Mouse (Mus musculus) cerebellum, postnatal 14 days (tissue): ENCODE results near the gene Asb2.

Source experiments
- DNase-seq, 2 experiments: peaks; one replicate each; pipeline ENCODE4 v3.0.0; 2021; ENCODE audit warnings: mixed read lengths in 2 of 2

The Asb2 gene

DNA sequence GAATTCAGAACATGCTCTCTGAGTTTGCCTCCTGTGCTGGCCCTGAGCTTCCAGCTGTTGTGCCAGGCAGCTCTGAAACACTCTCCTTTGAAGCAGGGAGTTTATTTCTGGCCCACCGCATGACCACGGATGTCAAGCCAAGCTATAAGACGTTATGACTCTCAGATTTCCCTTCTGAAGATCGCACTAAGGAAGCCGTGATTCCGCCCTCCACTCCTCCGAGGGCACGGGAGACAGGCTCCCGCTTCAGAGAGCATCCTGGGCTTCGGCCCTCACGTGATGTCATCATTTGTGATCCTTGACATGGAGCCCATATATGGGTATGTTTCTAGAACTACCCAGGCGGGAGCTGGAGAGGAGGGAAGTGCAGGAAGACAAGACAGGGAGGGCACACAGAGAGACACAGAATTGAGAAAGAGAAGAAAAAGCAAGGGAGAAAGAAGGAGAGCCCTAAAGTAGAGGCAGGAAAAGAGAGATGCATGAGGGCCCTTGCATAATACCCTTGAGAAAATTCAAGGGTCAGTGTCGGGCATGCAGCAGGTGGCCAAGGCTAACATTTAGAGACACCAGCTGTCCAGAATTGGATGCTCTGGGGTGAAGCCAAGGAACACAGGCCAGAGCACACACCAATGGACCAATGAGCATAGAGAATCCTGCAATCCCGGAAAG, at the start of gene Asb2:
Gene Asb2, minus strand, starts transcription at position 256 of the 669 bp plus-strand sequence.
- no peak for DNase-seq

DNA sequence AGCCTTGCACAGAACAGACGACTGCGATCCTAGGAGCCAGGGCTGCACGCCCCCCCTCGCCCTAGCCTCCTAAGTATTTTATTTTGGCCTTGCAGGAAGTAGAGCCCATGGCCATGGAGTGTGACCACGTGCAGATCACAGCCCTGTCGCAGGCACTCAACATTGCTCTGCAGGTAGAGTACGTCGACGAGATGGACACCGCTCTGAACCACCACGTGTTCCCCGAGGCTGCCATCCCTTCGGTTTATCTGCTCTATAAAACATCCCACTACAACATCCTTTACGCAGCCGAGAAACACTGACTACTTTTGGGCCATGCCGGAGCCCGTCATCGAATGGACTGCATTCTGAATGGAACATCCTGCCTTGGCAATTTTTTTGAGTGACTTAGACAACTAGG, 48.3 kb upstream of the Asb2 start:
- DNase-seq = no peak

DNA sequence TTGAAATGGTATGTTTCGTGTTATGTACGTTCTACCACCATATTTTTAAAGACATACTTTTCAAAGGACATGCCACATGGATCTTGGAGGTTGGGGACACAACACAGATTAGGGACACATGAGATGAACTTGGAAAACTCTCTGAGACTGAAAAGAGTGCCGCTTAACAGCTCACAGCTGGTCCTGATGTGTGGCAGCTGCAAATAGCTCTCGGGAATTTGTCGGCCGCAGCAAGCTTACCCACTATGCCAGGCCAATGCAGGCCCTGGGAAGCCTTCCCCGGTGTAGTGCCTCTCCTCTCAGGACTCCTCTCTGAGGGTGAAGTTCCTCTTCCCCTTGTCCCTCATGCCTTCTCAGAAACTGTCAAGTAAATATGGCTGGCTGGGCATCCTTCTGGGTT, 41.0 kb upstream of the Asb2 start:
- DNase-seq = no peak

DNA sequence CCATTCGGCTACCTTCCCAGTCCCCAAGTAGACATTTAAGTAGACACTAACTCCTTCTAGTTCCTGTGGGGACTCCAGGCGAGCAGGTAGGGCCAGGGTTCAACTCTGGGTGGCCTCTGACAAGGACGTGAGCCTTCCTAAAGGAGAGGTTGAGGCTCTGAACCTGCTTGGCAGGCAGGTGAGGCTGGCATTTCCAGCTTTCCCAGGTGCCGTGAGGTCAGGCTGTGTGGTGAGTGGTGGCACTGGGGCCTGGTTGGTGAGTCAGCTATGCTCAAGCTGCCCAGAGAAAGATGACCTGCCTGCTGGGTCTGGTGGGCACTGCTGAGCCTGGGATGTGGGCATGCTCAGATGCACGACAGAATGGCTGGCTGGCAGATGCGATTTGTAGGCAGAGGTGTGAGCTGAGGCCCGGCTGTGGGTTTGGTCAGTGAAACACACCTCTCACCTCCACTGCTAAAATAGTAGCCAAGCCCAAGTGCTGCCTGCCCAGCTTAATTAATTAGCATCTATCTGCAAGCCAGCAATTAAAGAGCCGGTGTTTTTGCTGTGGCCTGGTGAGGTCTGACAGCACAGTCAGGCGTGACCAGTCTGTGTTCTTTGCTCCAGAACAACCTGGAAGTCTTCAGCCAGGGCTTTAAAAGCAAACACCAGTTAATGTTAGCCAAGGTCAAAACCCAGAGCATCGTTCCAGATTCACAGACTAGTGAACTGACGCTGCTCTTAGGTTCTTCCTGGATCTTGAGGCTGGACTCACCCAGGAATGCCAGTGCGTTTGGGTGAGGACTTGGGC, 39.9 kb upstream of the Asb2 start:
- DNase-seq = no peak

DNA sequence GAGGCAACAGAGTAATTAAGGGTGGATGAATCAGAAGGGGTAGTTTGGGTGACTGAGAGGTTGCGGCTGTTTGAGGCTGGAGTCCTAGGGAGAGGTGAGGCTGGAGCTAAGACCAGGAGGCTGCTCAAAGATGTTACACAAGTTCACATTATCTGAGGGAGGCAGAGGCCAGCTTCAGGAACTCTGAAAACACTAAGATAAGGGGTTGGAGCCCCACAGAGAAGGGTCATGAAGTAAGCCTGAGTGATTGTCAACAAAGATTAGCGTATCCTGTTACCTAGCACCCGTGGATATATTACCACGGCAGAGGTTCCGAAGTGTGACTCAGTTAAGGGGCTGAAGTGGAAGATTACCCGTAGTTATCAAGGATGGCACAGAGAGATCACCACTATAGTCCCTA, 37.7 kb upstream of the Asb2 start:
- no peak for DNase-seq

DNA sequence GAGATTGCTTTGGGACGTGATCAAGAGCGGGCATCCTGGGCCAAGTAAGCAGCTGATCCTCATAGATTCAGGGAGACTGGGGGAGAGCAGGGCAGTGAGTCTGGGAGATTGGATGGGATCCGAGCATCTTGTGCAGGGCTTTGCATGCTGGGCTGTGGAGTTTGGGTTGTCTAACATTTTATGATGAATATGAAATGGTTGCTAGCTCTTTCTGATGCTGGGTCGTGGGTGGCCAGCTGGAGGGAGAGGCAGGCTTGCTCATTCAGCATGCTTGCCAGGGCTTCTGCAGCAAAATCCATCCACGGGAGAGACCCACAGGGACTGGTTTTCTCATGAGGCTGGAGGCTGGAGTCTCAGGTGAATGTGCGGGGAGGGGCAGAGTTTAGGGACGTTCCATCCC, 35.3 kb upstream of the Asb2 start:
- DNase-seq = no peak

DNA sequence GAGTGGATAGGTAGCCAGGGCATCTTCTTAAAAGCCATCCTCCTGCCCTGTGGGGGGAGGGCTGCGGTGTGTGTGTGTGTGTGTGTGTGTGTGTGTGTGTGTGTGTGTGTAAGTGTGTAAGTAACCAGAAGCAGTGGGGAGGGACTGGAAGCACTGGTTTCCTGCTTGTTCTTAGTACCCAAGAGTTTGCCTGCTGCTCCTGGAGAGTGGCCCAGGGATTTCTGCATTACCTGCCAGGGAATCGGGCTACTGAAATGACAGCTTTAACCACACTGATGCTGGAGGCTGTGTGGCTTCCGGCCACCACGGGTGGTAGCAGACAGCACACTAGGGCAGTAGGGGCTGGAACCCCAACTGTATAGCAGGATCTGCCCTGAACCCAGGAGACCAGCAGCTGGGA, 34.2 kb upstream of the Asb2 start:
- DNase-seq = peak; percentile 37 to 42

DNA sequence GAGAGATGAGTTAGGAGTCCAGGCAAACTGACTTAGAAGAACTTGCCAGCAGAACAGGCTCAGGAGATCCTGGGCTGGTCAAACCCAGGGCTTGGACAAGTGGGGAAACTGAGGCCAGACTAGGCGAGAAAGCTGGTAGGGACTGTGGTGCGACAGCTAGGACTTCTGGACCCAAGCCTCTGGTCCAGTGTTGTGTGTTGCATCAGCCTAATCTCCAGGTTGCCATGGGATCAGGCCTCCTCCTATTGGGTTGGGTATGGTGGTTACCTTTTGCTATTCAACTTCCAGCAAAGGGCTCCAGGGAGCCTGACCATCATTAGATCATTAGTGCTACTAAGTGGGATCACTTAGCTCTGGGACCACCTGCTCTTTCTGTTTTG, 33.5 kb upstream of the Asb2 start:
- no peak for DNase-seq

DNA sequence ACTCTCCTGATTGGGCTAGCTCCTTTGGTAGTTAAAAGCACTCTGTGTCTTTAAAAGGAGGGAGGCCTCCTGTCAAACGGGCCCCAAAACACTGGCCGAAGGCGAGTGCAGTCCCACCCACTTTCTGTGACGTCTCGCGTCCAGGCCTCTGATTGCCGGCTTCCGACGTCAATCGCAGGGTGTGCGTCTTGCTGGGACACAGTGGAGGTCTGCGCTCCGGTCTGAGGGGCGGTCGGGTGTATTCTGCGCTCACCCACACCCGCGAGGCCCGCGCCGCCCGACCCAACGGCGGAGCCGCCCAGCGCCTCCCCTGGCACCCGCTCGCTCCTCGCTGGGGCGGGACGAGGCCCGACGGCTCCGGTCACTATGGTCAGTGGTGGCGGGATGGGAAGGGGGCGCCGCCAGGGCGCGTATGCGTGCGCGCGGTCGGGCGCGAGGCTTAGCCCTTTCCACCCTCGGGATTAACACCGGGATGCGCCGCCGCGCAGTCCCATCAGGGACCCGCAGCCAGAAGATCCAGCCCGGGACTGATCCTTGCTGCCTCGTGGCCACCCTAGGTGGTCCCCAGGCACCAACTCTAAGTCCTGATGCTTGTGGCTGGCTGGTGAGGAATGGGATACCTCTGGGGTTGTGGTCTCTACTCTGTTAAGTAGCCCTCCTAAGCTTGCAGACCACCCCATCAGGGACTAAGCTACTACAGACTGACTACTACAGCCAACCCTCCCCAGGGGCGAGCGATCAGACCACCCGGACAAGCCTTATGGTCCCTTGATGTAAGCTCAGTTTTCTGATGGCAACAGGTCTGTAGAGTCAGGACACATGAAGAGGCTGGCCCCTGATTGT, 32.9 kb upstream of the Asb2 start, which contains the start of gene Otub2:
Gene Otub2, plus strand, starts transcription at position 178 of the 843 bp plus-strand sequence.
- peak; percentile 97 to 99 for DNase-seq

DNA sequence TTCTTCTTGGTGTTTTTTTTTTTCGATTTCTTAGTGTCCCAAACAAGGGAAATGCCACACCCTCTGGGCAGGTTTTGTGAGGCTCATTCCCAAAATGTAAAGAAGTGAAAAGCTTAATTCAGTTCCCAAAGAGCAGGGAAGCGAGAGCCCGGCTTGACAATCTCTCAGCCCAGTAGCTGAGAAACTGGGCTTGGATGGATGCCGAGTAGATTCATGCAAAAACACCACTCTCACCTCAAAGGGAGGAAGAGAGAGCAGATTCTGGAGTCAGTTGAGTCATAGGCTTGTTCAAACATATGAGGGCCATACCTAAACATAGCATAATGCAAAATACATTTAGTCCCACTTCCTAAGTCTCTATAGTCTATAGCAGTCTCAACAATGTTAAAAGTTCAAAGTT, 24.4 kb upstream of the Asb2 start:
- no peak for DNase-seq

DNA sequence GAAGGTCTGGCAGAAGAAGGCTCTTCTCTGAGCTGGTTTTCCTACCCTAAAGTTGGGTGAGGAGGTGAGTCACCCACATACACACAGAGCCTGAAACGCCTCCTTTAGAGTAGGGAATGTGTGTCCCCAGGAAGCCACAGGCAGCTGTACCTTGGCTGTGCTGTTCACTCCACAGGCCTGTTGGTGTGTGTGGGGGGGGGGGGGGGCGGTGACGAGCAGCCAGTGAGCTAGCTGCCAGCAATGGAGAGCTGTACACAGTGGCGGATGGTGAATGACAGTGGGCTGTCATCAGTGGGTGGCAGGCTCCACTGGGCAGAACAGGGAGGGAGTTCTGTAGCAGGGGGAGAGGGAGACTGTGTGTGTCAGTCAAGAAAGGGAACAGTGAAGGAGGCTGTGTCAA, 21.0 kb upstream of the Asb2 start:
- DNase-seq = no peak

DNA sequence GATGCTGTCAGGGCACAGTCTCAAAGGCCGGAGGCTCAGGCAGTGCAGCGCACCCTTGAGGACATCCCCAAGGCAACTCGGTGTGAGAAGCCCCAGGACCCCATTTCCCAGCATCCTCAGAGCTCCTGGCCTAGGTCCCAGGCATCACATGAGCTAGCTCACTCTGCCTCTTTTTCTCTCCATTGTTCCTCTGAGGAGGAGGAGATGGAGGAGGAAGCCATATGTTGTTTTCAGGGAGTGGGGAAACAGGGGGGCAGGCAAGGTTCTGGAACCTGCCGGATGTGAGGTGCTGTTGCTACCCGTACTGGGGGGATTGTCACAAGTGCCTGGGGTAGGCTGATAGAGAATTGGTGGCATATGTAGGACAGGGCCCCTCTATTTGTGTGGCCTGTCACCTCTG, 20.3 kb upstream of the Asb2 start:
- DNase-seq = peak in 1 of 2 experiments; percentile 38

DNA sequence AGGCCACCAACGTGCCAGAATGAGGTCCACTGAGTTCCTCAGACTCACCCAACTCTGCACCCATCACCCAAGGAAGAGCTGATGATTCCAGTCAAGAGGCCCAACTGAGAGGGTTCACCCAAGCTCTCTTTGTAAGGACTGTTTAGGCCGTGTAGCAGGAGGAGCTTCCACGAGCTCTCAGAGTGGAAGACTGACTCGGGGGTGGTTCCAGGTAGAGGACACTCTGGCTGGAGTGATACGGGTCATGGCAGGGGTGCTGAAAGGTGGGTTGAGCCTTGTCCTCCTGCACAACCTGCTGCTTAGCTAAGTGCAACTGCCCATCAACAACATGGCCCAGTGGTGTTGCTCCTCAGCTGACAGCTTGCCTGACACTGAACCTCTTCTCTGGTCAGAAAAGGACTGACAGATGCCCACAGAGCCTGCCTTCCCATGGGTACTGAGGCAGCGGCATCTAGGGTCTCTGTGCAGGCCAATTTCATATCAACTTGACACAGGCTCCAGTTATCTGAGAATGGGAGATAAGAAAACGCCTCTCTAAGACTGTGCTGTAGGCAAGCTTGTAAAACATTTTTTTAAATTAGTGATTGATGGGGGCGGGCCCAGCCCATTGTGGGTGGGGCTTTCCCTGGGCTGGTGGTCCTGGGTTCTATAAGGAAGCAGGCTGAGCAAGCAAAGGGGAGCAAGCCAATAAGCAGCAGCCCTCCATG, 17.9 kb upstream of the Asb2 start:
- DNase-seq = no peak

DNA sequence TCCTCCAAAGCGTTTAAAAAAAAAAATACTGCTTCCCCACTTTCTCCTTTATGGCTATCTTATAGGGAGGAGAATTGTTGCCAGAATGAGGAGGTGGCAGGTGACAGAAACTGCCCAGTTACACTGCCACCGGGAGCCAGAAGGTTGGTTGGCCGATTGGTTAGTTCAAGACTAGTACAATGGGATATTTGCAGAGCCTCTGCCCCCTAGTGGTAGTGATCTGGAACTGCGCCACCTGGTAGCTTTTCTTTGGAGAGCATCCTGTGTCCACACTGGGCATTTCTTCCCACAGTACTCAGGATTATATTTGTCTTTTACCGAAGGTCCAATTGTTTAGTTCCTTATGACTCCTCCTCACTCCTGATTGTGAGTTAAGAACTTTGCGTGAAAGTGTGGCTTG, 15.9 kb upstream of the Asb2 start:
- DNase-seq = peak; percentile 70 to 80

DNA sequence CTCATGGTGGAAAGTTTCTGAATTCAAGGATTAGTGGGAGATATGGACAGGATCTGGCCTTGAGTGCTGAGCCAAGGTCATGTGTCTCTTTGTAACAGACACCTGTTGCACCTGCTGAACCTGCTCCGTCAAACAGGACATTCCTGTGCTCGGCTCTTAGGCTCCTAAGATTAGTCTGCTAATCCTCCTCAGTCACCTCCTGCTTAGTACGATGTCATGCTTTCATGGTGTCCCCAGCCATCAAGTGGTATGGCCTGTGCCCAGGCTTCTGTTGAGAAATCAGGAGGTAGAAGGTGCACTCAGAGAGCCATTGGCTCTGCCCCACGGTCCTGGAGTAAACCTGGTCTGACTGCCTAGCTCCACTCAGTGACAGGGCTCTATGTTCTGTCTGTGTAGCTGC, 15.1 kb upstream of the Asb2 start:
- DNase-seq = no peak

DNA sequence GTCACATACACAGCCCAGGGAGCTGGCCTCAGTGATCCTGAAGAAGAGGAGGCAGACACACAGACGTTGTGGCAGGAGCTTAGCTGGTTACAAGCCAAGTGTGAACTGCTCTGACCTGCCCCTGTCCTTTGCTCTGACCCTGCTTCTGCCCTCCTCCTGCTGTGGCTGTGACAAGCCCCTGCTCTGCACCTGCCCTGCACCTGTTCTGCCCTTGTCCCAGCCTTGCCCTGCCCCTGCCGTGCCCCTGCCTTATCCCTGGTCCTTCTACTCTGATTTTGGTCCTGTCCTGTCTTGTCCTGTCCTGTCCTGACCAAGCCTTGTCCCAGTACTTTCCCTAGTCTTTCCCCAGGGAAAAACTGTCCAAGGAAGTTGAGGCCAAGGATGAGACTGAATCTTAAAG, 13.0 kb upstream of the Asb2 start:
- DNase-seq = no peak

DNA sequence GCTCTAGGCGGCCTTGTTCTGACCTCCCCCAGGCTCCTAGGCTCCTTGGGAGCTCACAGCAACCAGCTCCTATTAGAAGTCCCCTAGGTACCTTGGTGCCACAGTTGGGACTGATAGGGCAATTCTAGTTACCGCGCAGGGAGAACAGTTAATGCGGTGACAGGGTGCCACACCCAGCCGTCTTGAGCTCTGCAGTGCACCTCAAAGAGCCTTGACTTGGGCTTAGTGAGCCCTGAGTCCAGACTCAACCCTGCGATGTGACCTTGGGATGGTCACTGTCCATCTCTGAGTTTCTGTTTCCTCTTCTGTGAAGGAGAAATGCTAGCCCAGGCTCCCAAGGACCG, 12.5 kb upstream of the Asb2 start:
- no peak for DNase-seq

DNA sequence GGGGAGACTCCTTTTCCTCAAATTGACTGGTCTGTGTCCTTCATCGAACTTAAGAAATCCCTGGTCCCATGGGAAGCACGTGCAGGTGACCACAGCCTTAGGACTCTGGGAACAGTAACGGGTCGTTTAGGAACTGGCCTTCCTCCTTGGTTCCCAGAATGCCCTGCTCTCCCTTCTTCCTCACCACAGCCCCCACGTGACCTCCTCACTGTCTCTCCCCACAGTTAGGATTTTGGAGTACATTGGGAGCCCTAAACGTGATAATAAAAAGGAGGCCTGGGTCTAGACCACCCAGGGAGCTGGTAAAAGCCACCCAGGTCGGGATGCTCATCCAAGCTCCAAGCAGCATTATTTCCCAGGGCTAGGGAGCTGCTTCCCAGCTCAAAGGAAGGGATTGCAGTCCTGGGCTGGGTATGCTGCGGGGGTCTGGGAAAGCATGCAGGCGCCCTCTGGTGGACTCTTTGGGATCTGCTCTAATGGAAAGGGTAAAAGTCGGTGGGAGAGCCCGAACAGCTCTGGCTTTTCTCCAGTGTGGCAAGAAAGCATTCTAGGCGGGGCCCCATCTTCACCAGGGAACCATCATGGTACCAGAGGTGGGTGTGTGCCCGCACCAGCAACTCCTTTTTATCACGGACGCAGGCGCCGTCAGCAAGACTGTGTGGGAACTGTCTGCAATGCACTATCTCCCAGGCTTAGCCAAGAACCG, 12.0 kb upstream of the Asb2 start:
- peak; percentile 85 to 95 for DNase-seq

DNA sequence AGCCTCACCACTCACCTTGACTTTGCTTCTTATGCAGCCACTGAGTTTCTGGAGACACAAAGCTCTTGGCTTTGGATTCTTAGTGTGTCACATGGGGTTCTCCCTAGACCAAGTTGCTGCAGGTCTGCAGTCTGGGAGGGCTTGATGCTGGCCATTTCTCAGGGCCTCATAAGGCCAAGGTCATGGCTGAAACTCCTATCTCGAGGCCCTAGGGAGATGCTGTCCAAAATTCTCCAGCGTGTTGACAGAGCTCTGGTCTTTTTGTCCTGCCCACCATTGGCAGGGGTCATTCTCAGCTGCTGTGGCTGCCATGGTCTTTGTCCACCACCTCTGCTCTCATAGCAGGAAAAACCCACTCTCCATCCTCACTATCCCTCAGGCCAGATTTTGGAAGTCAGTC, 11.4 kb upstream of the Asb2 start:
- DNase-seq = no peak

DNA sequence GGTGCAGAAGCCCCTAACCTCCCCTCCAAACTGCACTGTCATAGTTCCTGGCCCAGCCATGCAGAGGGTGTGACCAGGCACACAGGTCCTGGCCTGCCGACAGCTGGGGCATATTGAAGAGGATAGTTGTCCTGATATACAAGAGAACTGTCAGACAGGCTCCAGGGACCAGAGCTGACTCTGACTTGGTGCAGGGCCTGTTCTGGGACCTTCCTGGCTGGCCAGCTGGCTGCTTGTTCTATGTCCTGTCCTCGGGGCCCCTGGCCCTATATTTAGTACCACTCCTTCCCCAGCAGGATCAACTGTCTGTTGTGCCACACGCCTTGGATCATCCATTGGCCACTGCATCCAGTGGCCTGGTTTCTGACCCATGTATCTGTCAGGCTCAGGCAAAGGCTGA, 6.5 kb upstream of the Asb2 start:
- no peak for DNase-seq

DNA sequence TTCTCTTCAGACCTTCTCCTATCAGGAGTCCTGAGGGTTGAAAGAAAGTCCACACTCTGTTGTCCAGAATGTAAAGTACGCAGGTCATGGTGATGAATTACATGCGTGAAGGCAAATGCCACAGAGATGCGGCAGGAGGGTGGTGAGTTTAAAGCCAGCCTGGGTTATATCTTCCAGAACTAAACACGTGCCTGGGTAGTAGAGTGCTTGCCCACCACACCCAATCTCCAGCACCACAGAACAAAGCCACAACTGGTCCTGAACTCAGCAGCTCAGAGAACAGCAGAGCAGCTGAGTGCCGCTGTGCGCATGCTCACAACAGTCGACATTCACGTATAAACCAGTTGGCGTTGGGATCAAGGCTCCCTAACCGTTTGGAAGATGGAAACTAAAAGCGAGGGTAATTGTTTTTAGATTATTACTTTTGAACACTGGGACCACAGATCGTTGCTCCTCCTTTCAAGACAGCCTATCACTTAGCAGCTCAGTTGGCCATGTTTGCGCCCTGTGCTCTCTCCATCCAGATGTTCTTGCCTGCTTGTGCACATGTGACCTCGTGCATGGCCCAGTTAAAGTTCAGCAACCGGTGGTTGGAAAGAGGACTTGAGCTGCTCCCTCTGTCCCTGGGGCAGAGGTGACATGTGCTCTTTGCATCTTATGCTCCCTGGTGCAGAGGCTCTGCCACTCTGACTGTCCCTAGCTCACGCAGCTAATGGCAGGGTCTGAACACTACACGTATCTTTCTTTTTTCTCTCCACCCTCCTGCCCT, 5.9 kb upstream of the Asb2 start:
- no peak for DNase-seq

DNA sequence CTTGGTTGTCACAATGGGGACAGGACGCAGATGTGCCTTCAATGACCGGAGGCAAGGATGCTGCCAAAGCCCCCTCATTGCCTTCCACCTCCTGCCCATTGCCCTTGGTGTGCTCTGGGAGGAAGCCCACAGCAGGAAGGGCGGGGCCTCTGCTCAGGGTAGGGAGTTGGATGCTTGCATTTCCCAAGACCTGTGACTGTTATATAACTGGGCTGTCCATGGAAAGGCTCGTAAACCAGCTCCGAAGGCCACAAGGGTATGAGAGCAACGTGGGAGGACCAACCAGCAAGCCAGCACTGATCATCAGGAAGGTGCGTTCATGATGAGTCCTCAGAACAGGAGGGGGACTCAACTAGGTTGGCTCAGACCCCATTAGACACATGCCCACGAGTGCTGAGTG, 5.0 kb upstream of the Asb2 start:
- DNase-seq = no peak
